Mouse (Mus musculus): ENCODE results near the gene St3gal3. TPM values are rescaled to one million over a fixed set of nuclear protein-coding genes. Genes with fewer than 3 reads are reported as not detected.
A peak's percentile ranks its signal among the peaks of the same experiment; 100 is the strongest.

The St3gal3 gene
- polyA plus RNA-seq, 1 experiment from 2014 or later = 9.3 TPM

DNA sequence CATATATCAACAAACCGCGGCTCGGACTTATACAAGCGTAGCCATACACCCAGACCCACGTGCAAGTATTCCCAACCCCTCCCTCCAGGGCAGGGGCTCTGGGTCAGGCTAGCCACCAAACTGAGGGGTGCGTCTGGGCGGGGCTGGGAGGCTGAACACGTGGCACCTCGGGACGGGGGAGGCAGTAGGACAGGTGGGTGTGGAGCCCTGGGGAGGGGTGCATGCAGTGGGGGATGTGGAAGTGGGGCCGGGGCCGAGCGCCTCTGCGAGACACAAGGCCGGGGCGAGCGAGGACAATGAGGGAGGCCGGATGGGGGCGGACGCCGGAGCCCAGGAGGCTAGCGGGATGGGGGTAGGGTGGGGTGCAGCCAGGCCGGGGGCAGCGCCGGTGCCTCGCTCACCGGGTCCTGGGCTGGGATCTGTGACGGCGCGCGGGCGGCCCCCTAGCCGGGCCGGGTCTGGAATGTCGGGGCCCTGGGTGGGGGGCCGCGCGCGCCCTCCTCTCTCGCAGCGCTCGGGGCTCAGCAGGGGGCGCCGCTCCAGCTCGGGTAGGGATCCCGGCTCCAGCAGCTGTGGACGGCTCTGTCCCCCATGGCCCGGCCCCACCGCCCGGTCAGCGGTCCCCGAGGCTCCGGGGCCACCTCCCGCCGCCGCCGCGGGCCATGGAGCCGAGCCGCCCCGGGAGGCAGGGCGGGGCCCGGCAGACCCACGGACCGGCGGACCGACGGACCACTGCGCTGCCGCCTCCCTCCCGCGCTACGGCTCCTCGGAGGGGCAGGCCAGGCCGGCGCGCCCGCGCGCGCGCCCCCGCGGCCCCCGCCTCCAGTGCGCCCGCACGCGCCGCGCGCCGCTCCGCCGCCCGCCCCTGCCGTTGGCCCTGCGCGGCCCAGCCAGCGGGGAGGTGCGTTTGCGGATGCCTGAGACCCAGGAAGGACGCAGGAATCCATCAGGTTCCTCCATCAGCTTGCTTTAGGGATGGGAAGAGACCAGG, 251.7 kb downstream of the St3gal3 start, which contains the start of gene B4galt2:
Gene B4galt2 (minus strand): TSS at position 787 of the 991 bp plus-strand sequence.
- ATAC-seq (ENCODE audit: low FRiP score, low TSS enrichment) (peak; percentile 60), DNase-seq (peak; percentile 87)
- Histone ChIP-seq H3K27ac (replicated peaks; ENCODE audit: low read depth, low read length) (peak within 1 kb of the TSS; percentile 78), H3K4me1 (ENCODE audit: control insufficient read depth, insufficient read depth, low read length) (peaks cover 35% of the 10 kb centered on the region), H3K9me3 (ENCODE audit: control insufficient read depth, low read length) (no peaks in the 10 kb centered on the region), H3K4me3 (replicated peaks; ENCODE audit: low read depth, low read length) (peak within 1 kb of the TSS; percentile 82), H3K4me2 (ENCODE audit: low read length) (peak within 1 kb of the TSS; percentile 78), H3K27me3 (ENCODE audit: control insufficient read depth, insufficient read depth, low read length) (no peaks in the 10 kb centered on the region), H3K36me3 (ENCODE audit: control insufficient read depth, insufficient read depth, low read length) (peaks cover 52% of the 10 kb centered on the region), H3K9ac (replicated peaks; ENCODE audit: low read length) (peak within 1 kb of the TSS; percentile 89)
- WGBS = under 1% methylated on average over 75 of the region's 103 CpGs

Other genes starting within 250 kb of the St3gal3 start
- 528 and 640 TPM in 2 replicates for gene Atp6v0b, start 247.6 kb downstream of the St3gal3 start, polyA plus RNA-seq (2014; fragmentation: Nextera tagmentation; extraction: Ambion mirVana)
- gene Dph2, start 242.9 kb downstream of the St3gal3 start, polyA plus RNA-seq (2014; fragmentation: Nextera tagmentation; extraction: Ambion mirVana) = 20.6 and 26.1 TPM in 2 replicates
- 56.0 and 62.7 TPM in 2 replicates for gene Ipo13, start 219.9 kb downstream of the St3gal3 start, polyA plus RNA-seq (2014; fragmentation: Nextera tagmentation; extraction: Ambion mirVana)
- gene Artn, start 205.2 kb downstream of the St3gal3 start, polyA plus RNA-seq (2014; fragmentation: Nextera tagmentation; extraction: Ambion mirVana) = 0.50 and 0.66 TPM in 2 replicates
- 56.2 and 62.5 TPM in 2 replicates for gene Kdm4a, start 45.1 kb upstream of the St3gal3 start, polyA plus RNA-seq (2014; fragmentation: Nextera tagmentation; extraction: Ambion mirVana)
- 69.5 and 73.4 TPM in 2 replicates for gene Ptprf, start 156.5 kb upstream of the St3gal3 start, polyA plus RNA-seq (2014; fragmentation: Nextera tagmentation; extraction: Ambion mirVana)